In genomic region chr4:22300206-22300605, GRCm38 (mm10) we compare ENCODE assay signal across 12 mouse cellular contexts.
"Had no signal": no experiment of that assay in that cellular context is flagged by ENCODE, and none has a peak within 500 bp of the region (broad histone marks: within the 10 kb centered on the region; RNA-seq: fewer than 3 reads in every experiment).

No protein-coding gene starts in this region.

- ATAC-seq: liver, postnatal 0 days had no signal

- H3K9ac ChIP-seq: limb, embryonic 12.5 days; liver, embryonic 13.5 days; liver, postnatal 0 days; lung, embryonic 15.5 days; midbrain, embryonic 12.5 days had no signal

- H3K4me2 ChIP-seq: limb, embryonic 12.5 days; liver, embryonic 13.5 days; lung, embryonic 15.5 days; midbrain, embryonic 12.5 days had no signal

- H3K36me3 ChIP-seq: limb, embryonic 12.5 days; liver, embryonic 13.5 days; lung, embryonic 15.5 days; midbrain, embryonic 12.5 days had no signal

- H3K4me3 ChIP-seq: limb, embryonic 12.5 days; liver, embryonic 13.5 days; lung, embryonic 15.5 days; megakaryocyte, embryonic 14.5 days; midbrain, embryonic 12.5 days had no signal

- H3K4me1 ChIP-seq: limb, embryonic 12.5 days; liver, embryonic 13.5 days; lung, embryonic 15.5 days; megakaryocyte, embryonic 14.5 days had no signal

- DNase-seq: kidney, postnatal 10 days; liver; liver, embryonic 13.5 days; liver, postnatal 0 days; lung, postnatal 14 days; thymus, postnatal 4 days had no signal

- H3K9me3 ChIP-seq: liver, embryonic 13.5 days; lung, embryonic 15.5 days; megakaryocyte, embryonic 14.5 days had no signal

- H3K27me3 ChIP-seq: limb, embryonic 12.5 days; liver, embryonic 13.5 days; lung, embryonic 15.5 days; megakaryocyte, embryonic 14.5 days; midbrain, embryonic 12.5 days had no signal

- H3K27ac ChIP-seq: limb, embryonic 12.5 days; liver, embryonic 13.5 days; lung, embryonic 15.5 days; macrophage; midbrain, embryonic 12.5 days; stomach, postnatal 0 days had no signal
